Mouse (Mus musculus): ENCODE data around the gene Insr. TPM values are rescaled to one million over a fixed set of nuclear protein-coding genes. Genes with fewer than 3 reads are reported as not detected.
"Not testable (repeated sequence)": the region's sequence is repeated elsewhere in the genome, so short reads cannot be mapped to it uniquely, and the experiment has no call there.

Insr gene
- total and polyA plus RNA-seq, 2 experiments from 2014 or later: 51.4 to 125 TPM

GRCm38 (mm10) chr8:3179930-3180329 is 99.5 kb downstream of the Insr start:
- Histone ChIP-seq H3K4me3 (ENCODE audit: low read depth, low read length) (no peak overlapping the region), H3K27ac (ENCODE audit: low read depth) (no peak overlapping the region), H3K4me1 (ENCODE audit: control insufficient read depth, insufficient read depth) (no peaks in the 10 kb centered on the region), H3K27me3 (ENCODE audit: control insufficient read depth, insufficient read depth, low read length) (no peaks in the 10 kb centered on the region), H3K9ac (replicated peaks; ENCODE audit: low read depth, low read length) (no peak overlapping the region), H3K4me2 (ENCODE audit: low read depth, low read length) (no peak overlapping the region), H3K36me3 (replicated peaks; ENCODE audit: control insufficient read depth, insufficient read depth, low read length) (peaks cover 60% of the 10 kb centered on the region), H3K9me3 (replicated peaks; ENCODE audit: control insufficient read depth, low read length) (0 out of 2 replicates have a peak, but pooled peaks cover 3% of the 10 kb centered on the region)
- 72% methylated on average over 1 of the region's 1 CpGs for WGBS
- ATAC-seq (ENCODE audit: insufficient read depth, low read depth) (no peak), DNase-seq (ENCODE audit: low spot score) (no peak)
- TF ChIP-seq CTCF (IDR thresholded peaks at IDR 0.05; ENCODE audit: low read depth): peak; percentile 26
- no peak for TF ChIP-seq EP300 (IDR thresholded peaks at IDR 0.05; ENCODE audit: low read depth)

GRCm38 (mm10) chr8:3177440-3177839 is 102.0 kb downstream of the Insr start:
- H3K9ac ChIP-seq (replicated peaks; ENCODE audit: low read depth, low read length): no peak overlapping the region
- TF ChIP-seq EP300 (IDR thresholded peaks at IDR 0.05; ENCODE audit: low read depth) (no peak), CTCF (IDR thresholded peaks at IDR 0.05; ENCODE audit: low read depth) (no peak)

DNA sequence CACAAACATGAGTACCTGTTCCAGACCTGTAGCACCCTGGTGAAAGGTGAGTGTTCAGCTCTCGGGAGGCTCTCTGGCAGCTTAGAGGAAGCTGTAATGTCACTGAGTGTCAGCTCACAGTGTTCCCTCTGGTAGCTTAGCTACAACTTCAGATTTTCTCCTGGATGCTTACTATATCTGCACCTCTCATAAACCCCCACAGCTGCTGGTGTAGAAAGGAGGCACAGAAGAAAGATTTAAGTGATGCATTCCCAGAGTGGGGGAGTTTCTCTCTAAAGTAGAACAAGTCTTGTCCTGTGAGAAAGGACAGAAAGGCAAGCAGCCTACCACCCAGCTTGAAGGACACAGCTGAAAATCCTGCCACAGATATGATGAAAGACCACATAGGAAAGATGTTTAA is 107.2 kb downstream of the Insr start:
- no peaks in the 10 kb centered on the region for H3K27me3 ChIP-seq (ENCODE audit: control insufficient read depth, insufficient read depth, low read length)
- DNase-seq (ENCODE audit: low spot score): no peak
- 56% methylated on average over 1 of the region's 1 CpGs for WGBS
- no peak overlapping the region for H3K4me3 ChIP-seq (ENCODE audit: low read depth, low read length)
- peaks cover 71% of the 10 kb centered on the region for H3K36me3 ChIP-seq (replicated peaks; ENCODE audit: control insufficient read depth, insufficient read depth, low read length)
- no peak overlapping the region for H3K27ac ChIP-seq (ENCODE audit: low read depth)
- ATAC-seq (ENCODE audit: insufficient read depth, low read depth): no peak
- no peak overlapping the region for H3K4me2 ChIP-seq (ENCODE audit: low read depth, low read length)
- H3K9ac ChIP-seq (replicated peaks; ENCODE audit: low read depth, low read length): no peak overlapping the region
- 0 out of 2 replicates have a peak, but pooled peaks cover 3% of the 10 kb centered on the region for H3K9me3 ChIP-seq (replicated peaks; ENCODE audit: control insufficient read depth, low read length)
- no peaks in the 10 kb centered on the region for H3K4me1 ChIP-seq (ENCODE audit: control insufficient read depth, insufficient read depth)
- TF ChIP-seq CTCF (IDR thresholded peaks at IDR 0.05; ENCODE audit: low read depth) (no peak), EP300 (IDR thresholded peaks at IDR 0.05; ENCODE audit: low read depth) (no peak)

More at GRCm38 (mm10) chr8:3177440-3177839, 102.0 kb downstream of the Insr start:
- DNase-seq (ENCODE audit: low spot score) (no peak), ATAC-seq (ENCODE audit: insufficient read depth, low read depth) (no peak)
- Histone ChIP-seq H3K27me3 (ENCODE audit: control insufficient read depth, insufficient read depth, low read length) (no peaks in the 10 kb centered on the region), H3K4me1 (ENCODE audit: control insufficient read depth, insufficient read depth) (no peaks in the 10 kb centered on the region), H3K36me3 (replicated peaks; ENCODE audit: control insufficient read depth, insufficient read depth, low read length) (peaks cover 64% of the 10 kb centered on the region), H3K4me2 (ENCODE audit: low read depth, low read length) (no peak overlapping the region), H3K27ac (ENCODE audit: low read depth) (no peak overlapping the region), H3K4me3 (ENCODE audit: low read depth, low read length) (no peak overlapping the region), H3K9me3 (replicated peaks; ENCODE audit: control insufficient read depth, low read length) (0 out of 2 replicates have a peak, but pooled peaks cover 3% of the 10 kb centered on the region)
- 87% methylated on average over 4 of the region's 4 CpGs for WGBS

DNA sequence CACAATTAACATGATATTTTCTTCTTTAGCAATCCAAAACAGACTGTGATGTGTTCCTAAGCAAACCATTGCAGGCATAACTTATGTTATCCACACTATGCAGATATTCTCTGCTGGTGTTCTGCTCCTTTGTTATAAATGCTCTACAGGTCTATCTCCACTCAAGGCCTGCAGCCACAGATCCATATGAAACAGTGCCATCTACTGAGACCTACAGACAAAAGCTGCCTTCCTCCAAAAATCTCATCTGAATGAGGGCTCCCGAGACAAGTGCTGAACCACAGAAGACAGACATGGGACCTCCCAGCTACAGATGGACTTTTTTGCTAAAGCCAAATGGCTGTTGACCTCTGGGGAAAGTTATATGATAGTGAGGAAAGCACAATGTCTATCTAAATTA is 132.9 kb downstream of the Insr start:
- ATAC-seq (ENCODE audit: insufficient read depth, low read depth) (no peak), DNase-seq (ENCODE audit: low spot score) (no peak)
- H3K36me3 ChIP-seq (replicated peaks; ENCODE audit: control insufficient read depth, insufficient read depth, low read length): no peaks in the 10 kb centered on the region
- no peak for TF ChIP-seq EP300 (IDR thresholded peaks at IDR 0.05; ENCODE audit: low read depth)
- TF ChIP-seq CTCF (IDR thresholded peaks at IDR 0.05; ENCODE audit: low read depth): 0 out of 2 replicates have a peak, but pooled peaks have one; percentile 14
- H3K9ac ChIP-seq (replicated peaks; ENCODE audit: low read depth, low read length): no peak overlapping the region
- H3K9me3 ChIP-seq (replicated peaks; ENCODE audit: control insufficient read depth, low read length): no peaks in the 10 kb centered on the region
- H3K4me3 ChIP-seq (ENCODE audit: low read depth, low read length): no peak overlapping the region
- no peak overlapping the region for H3K27ac ChIP-seq (ENCODE audit: low read depth)
- H3K4me2 ChIP-seq (ENCODE audit: low read depth, low read length): no peak overlapping the region
- no peaks in the 10 kb centered on the region for H3K27me3 ChIP-seq (ENCODE audit: control insufficient read depth, insufficient read depth, low read length)
- WGBS: 32% methylated on average over 1 of the region's 1 CpGs
- no peaks in the 10 kb centered on the region for H3K4me1 ChIP-seq (ENCODE audit: control insufficient read depth, insufficient read depth)

DNA sequence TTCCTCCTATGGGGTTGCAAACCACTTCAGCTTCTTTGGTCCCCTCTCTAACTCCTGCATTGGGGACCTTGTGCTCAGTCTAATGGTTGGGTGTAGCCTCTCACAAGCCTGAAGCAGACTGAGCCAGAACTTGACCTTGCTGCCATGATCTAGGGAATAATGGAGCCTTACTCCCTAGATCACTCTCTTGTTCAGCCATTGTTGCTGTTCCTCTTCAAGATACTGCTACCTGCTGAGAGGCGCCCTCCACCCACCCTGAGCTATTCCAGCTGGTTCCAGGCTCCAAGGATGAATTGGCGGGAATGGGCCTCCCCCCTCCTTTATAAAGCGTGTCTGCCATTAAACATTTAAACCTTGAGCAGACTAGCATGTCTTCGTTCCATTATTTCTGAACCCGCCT is 179.0 kb downstream of the Insr start:
- H3K27me3 ChIP-seq (ENCODE audit: control insufficient read depth, insufficient read depth, low read length); DNase-seq (ENCODE audit: low spot score); H3K9ac ChIP-seq (replicated peaks; ENCODE audit: low read depth, low read length); H3K4me3 ChIP-seq (ENCODE audit: low read depth, low read length); H3K27ac ChIP-seq (ENCODE audit: low read depth); H3K4me2 ChIP-seq (ENCODE audit: low read depth, low read length); H3K36me3 ChIP-seq (replicated peaks; ENCODE audit: control insufficient read depth, insufficient read depth, low read length); H3K9me3 ChIP-seq (replicated peaks; ENCODE audit: control insufficient read depth, low read length); H3K4me1 ChIP-seq (ENCODE audit: control insufficient read depth, insufficient read depth); ATAC-seq (ENCODE audit: insufficient read depth, low read depth): not testable (repeated sequence)
- 72% methylated on average over 5 of the region's 5 CpGs for WGBS

Small RNAs within 50 kb of the gene (microRNA-seq; reads per million reads assigned to microRNA genes)
- gene Gm25775: not detected

Other genes starting within 250 kb of the Insr start
- 0.89 TPM in 1 of 2 replicates, not detected in the other for gene A430078G23Rik, start 73.8 kb upstream of the Insr start, total RNA-seq (2014; rRNA removed; ENCODE audit: low replicate concordance)
- not detected in 2 replicates for gene A430078G23Rik, start 73.8 kb upstream of the Insr start, polyA plus RNA-seq (2015; fragmentation: Nextera tagmentation; extraction: Ambion mirVana)
- gene Arhgef18, start 113.4 kb upstream of the Insr start, total RNA-seq (2014; rRNA removed; ENCODE audit: low replicate concordance): 12.6 and 28.8 TPM in 2 replicates
- 2.8 and 3.4 TPM in 2 replicates for gene Arhgef18, start 113.4 kb upstream of the Insr start, polyA plus RNA-seq (2015; fragmentation: Nextera tagmentation; extraction: Ambion mirVana)
- 8.9 and 14.1 TPM in 2 replicates for gene Pex11g, start 188.1 kb upstream of the Insr start, total RNA-seq (2014; rRNA removed; ENCODE audit: low replicate concordance)
- 6.8 and 7.3 TPM in 2 replicates for gene Pex11g, start 188.1 kb upstream of the Insr start, polyA plus RNA-seq (2015; fragmentation: Nextera tagmentation; extraction: Ambion mirVana)
- not detected in 2 replicates for gene Tex45, start 191.2 kb upstream of the Insr start, total RNA-seq (2014; rRNA removed; ENCODE audit: low replicate concordance)
- not detected in 2 replicates for gene Tex45, start 191.2 kb upstream of the Insr start, polyA plus RNA-seq (2015; fragmentation: Nextera tagmentation; extraction: Ambion mirVana)
- 59.7 and 70.8 TPM in 2 replicates for gene Zfp358, start 213.5 kb upstream of the Insr start, total RNA-seq (2014; rRNA removed; ENCODE audit: low replicate concordance)
- gene Zfp358, start 213.5 kb upstream of the Insr start, polyA plus RNA-seq (2015; fragmentation: Nextera tagmentation; extraction: Ambion mirVana): 25.0 and 25.7 TPM in 2 replicates
- 47.6 and 56.5 TPM in 2 replicates for gene Mcoln1, start 220.8 kb upstream of the Insr start, total RNA-seq (2014; rRNA removed; ENCODE audit: low replicate concordance)
- gene Mcoln1, start 220.8 kb upstream of the Insr start, polyA plus RNA-seq (2015; fragmentation: Nextera tagmentation; extraction: Ambion mirVana): 32.7 and 32.9 TPM in 2 replicates
- gene Pnpla6, start 235.8 kb upstream of the Insr start, total RNA-seq (2014; rRNA removed; ENCODE audit: low replicate concordance): 15.9 and 41.7 TPM in 2 replicates
- gene Pnpla6, start 235.8 kb upstream of the Insr start, polyA plus RNA-seq (2015; fragmentation: Nextera tagmentation; extraction: Ambion mirVana): 7.9 and 8.4 TPM in 2 replicates